17 mouse cellular contexts compared by ENCODE assay signal in the genomic region with DNA sequence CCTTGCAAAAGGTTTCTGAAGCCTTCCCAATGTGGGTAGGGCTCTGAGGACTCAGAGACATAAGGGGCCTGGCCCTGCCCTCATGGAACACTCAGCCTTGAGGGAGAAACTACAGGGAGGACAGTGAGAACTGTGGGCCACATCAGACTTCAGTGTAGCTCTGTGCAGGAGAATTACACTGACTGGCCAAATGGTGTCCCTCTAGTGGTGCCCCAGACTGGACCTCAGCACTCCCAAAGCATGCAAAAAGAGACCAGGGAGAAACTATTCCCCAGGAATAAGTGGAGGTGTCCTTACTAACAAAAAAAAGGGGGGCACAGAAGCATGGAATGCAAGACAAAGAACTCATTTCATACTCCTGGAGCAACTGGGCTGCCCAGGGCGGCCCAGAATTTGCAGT. TPM values are rescaled to one million over a fixed set of nuclear protein-coding genes. Genes with fewer than 3 reads are reported as not detected.
A peak's percentile ranks its signal among the peaks of the same experiment; 100 is the strongest.
DNase-seq lines count a peak whose midpoint lies in the region; ATAC-seq and TF ChIP-seq lines count a peak whose summit lies in the region.
"Had no signal": no experiment of that assay in that cellular context is flagged by ENCODE, and none has a peak within 500 bp of the region (broad histone marks: within the 10 kb centered on the region; RNA-seq: fewer than 3 reads in every experiment).

No protein-coding gene starts in this region.

- no peaks in the 10 kb centered on the region for H3K9me3 ChIP-seq in forebrain, postnatal 0 days (ENCODE audit: low read length)
- no peaks in the 10 kb centered on the region for H3K9me3 ChIP-seq in midbrain, postnatal 0 days (ENCODE audit: low read length)
- H3K9me3 ChIP-seq: embryonic facial prominence, embryonic 13.5 days; kidney, embryonic 15.5 days; liver, embryonic 13.5 days; stomach, embryonic 15.5 days had no signal

- H3K36me3 ChIP-seq in forebrain, postnatal 0 days (ENCODE audit: insufficient read depth), result no peaks in the 10 kb centered on the region
- no peaks in the 10 kb centered on the region for H3K36me3 ChIP-seq in midbrain, postnatal 0 days (ENCODE audit: insufficient read depth, low read length)
- H3K36me3 ChIP-seq: embryonic facial prominence, embryonic 13.5 days; kidney, embryonic 15.5 days; liver, embryonic 13.5 days; stomach, embryonic 15.5 days had no signal

- 91% methylated on average over 1 of the region's 1 CpGs for WGBS in cerebellum, adult 2 months
- 73% methylated on average over 1 of the region's 1 CpGs for WGBS in forebrain, postnatal 0 days
- 44% methylated on average over 1 of the region's 1 CpGs for WGBS in midbrain, postnatal 0 days

- peak; percentile 47; the same call in 1 of the 2 replicates for TF ChIP-seq CTCF in cerebellum, adult 2 months (IDR thresholded peaks at IDR 0.05; ENCODE audit: borderline replicate concordance, insufficient read depth, low read depth, low read length)
- peak; percentile 7 for TF ChIP-seq CTCF in left cerebral cortex, adult 2 months (IDR thresholded peaks at IDR 0.05)
- TF ChIP-seq CTCF in forebrain, postnatal 0 days (IDR thresholded peaks at IDR 0.05; ENCODE audit: low read depth), result peak; percentile 27; the same call in 1 of the 2 replicates
- TF ChIP-seq CTCF in midbrain, postnatal 0 days (IDR thresholded peaks at IDR 0.05), result peak; percentile 54

- no peak for ATAC-seq in cerebellum, adult (ENCODE audit: insufficient number of reproducible peaks, low FRiP score, low TSS enrichment)
- no peak for ATAC-seq in forebrain, postnatal 0 days
- ATAC-seq in midbrain, postnatal 0 days (ENCODE audit: low FRiP score), result no peak
- ATAC-seq in megakaryocyte, adult 5-6 weeks (ENCODE audit: poor library complexity, severe bottlenecking), result no peak

- H3K4me1 ChIP-seq in cerebellum, adult 2 months (ENCODE audit: control insufficient read depth, insufficient read depth, low read length), result peaks cover 47% of the 10 kb centered on the region
- peaks cover 8% of the 10 kb centered on the region; the same call in 1 of the 2 replicates for H3K4me1 ChIP-seq in forebrain, postnatal 0 days (ENCODE audit: insufficient read depth)
- H3K4me1 ChIP-seq in midbrain, postnatal 0 days (ENCODE audit: insufficient read depth, low read length), result peaks cover 21% of the 10 kb centered on the region; the same call in 1 of the 2 replicates

- DNase-seq in cerebellum, adult 2 months, result no peak
- no peak for DNase-seq in left cerebral cortex, adult 2 months (ENCODE audit: extremely low spot score in 1 of 2, low spot score in 2 of 2)
- no peak for DNase-seq in left cerebral cortex, adult 18-20 months (ENCODE audit: low spot score in 2 of 2)
- DNase-seq in forebrain, postnatal 0 days, result no peak
- no peak for DNase-seq in midbrain, postnatal 0 days (ENCODE audit: low spot score)
- no peak for DNase-seq in heart, postnatal 25 days (ENCODE audit: low spot score)
- DNase-seq: cerebellum, adult 11 months; heart, postnatal 14 days; layer of hippocampus, postnatal 36 days; left cerebral cortex, postnatal 4 days; liver, embryonic 13.5 days had no signal

- H3K27me3 ChIP-seq in cerebellum, adult 2 months (ENCODE audit: control insufficient read depth, insufficient read depth, low read length), result no peaks in the 10 kb centered on the region
- H3K27me3 ChIP-seq in forebrain, postnatal 0 days (ENCODE audit: insufficient read depth, low read length), result no peaks in the 10 kb centered on the region
- no peaks in the 10 kb centered on the region for H3K27me3 ChIP-seq in midbrain, postnatal 0 days (ENCODE audit: insufficient read depth, low read length)
- H3K27me3 ChIP-seq: embryonic facial prominence, embryonic 13.5 days; kidney, embryonic 15.5 days; liver, embryonic 13.5 days; stomach, embryonic 15.5 days had no signal

- no peak for TF ChIP-seq POLR2A in cerebellum, adult 2 months (IDR thresholded peaks at IDR 0.05; ENCODE audit: borderline replicate concordance, insufficient read depth, low read length)

- no peak overlapping the region for H3K4me3 ChIP-seq in cerebellum, adult 2 months (replicated peaks; ENCODE audit: insufficient read depth, low read depth, low read length)
- H3K4me3 ChIP-seq in left cerebral cortex, adult 2 months, result no peak overlapping the region
- no peak overlapping the region for H3K4me3 ChIP-seq in forebrain, postnatal 0 days (ENCODE audit: low read depth, low read length)
- no peak overlapping the region for H3K4me3 ChIP-seq in midbrain, postnatal 0 days (ENCODE audit: low read depth, low read length)
- H3K4me3 ChIP-seq: embryonic facial prominence, embryonic 13.5 days; kidney, embryonic 15.5 days; liver, embryonic 13.5 days; stomach, embryonic 15.5 days had no signal

- H3K9ac ChIP-seq in forebrain, postnatal 0 days, result no peak overlapping the region
- H3K9ac ChIP-seq in midbrain, postnatal 0 days (replicated peaks; ENCODE audit: low read length, poor library complexity, severe bottlenecking), result no peak overlapping the region
- H3K9ac ChIP-seq: embryonic facial prominence, embryonic 13.5 days; kidney, embryonic 15.5 days; liver, embryonic 13.5 days; stomach, embryonic 15.5 days had no signal

- H3K27ac ChIP-seq in cerebellum, adult 2 months (ENCODE audit: insufficient read depth, low read length), result no peak overlapping the region; the same call in 1 of the 2 replicates
- no peak overlapping the region for H3K27ac ChIP-seq in left cerebral cortex, adult 2 months
- H3K27ac ChIP-seq in forebrain, postnatal 0 days (ENCODE audit: low read depth, low read length), result no peak overlapping the region
- H3K27ac ChIP-seq in midbrain, postnatal 0 days (ENCODE audit: low read depth, low read length), result no peak overlapping the region
- H3K27ac ChIP-seq: embryonic facial prominence, embryonic 13.5 days; kidney, embryonic 15.5 days; liver, embryonic 13.5 days; stomach, embryonic 15.5 days had no signal

- H3K4me2 ChIP-seq in forebrain, postnatal 0 days (ENCODE audit: low read depth), result no peak overlapping the region
- H3K4me2 ChIP-seq in midbrain, postnatal 0 days (ENCODE audit: low read depth, low read length, poor library complexity, severe bottlenecking), result no peak overlapping the region
- H3K4me2 ChIP-seq: embryonic facial prominence, embryonic 13.5 days; heart, embryonic 11.5 days; kidney, embryonic 15.5 days; liver, embryonic 13.5 days; stomach, embryonic 15.5 days had no signal

- intact Hi-C loops in left cerebral cortex, adult 2 months (cut with DNase I), result no loop called here
- intact Hi-C loops in heart, postnatal 25 days (cut with DNase I), result no loop called here

RNA-seq across cellular contexts. Expression of gene Cplx2, which starts 43.1 kb away (rescaled TPM):
- 361 and 392 TPM in 2 replicates for polyA plus RNA-seq in cerebellum, adult 2 months (2012; rRNA removed)
- total RNA-seq in left cerebral cortex, adult 2 months (2021), result 100 to 1,000 TPM; 798 to 848 TPM
- total RNA-seq in left cerebral cortex, adult 18-20 months (2021), result 100 to 1,000 TPM; 791 to 833 TPM
- 98.4 and 102 TPM in 2 replicates for total RNA-seq in forebrain, postnatal 0 days (2014; rRNA removed)
- polyA plus RNA-seq in forebrain, postnatal 0 days (2015; fragmentation: Nextera tagmentation; extraction: Ambion mirVana), result 40.0 and 49.8 TPM in 2 replicates
- 88.7 and 106 TPM in 2 replicates for total RNA-seq in midbrain, postnatal 0 days (2014; rRNA removed)
- polyA plus RNA-seq in midbrain, postnatal 0 days (2015; fragmentation: Nextera tagmentation; extraction: Ambion mirVana), result 30.4 and 31.2 TPM in 2 replicates
- 0.05 TPM in 1 of 2 replicates, not detected in the other for total RNA-seq in megakaryocyte, adult 5-6 weeks (2015)
- total RNA-seq in megakaryocyte, adult 5-6 weeks (2017), result 0.04 TPM in 1 of 2 replicates, not detected in the other
- 1 to 10 TPM; 2.7 to 2.8 TPM for total RNA-seq in heart, postnatal 25 days (2021)

Comparison
In these comparisons a context has a peak if more than half of its experiments do, and no peak if none do; other contexts are left out.
1. RNA of gene Cplx2, which starts 43.1 kb away (total RNA-seq): 798 to 848 TPM in left cerebral cortex, adult 2 months, 791 to 833 TPM in left cerebral cortex, adult 18-20 months, 88.7 to 106 TPM in midbrain, postnatal 0 days and 98.4 to 102 TPM in forebrain, postnatal 0 days; 2.7 to 2.8 TPM in heart, postnatal 25 days and 0.04 to 0.05 TPM in megakaryocyte, adult 5-6 weeks; every median in the first group is over 10 times any median in the second.
2. Peak in every context shown above with its lines, with median percentiles within 50 percentile points of each other: CTCF ChIP-seq.